Mouse (Mus musculus) olfactory bulb, adult 2 months (tissue): ENCODE results near the gene Erc1. TPM values are rescaled to one million over a fixed set of nuclear protein-coding genes. Genes with fewer than 3 reads are reported as not detected.
"Not testable (repeated sequence)": the region's sequence is repeated elsewhere in the genome, so short reads cannot be mapped to it uniquely, and the experiment has no call there.

ENCODE experiments used
- H3K27ac ChIP-seq: fragments of 200-500 bp; 2 replicates; pipeline ENCODE4 v1.5.1; 2012; ENCODE audit warnings: low read depth, low read length; ENCODE audit not compliant: insufficient read depth
- H3K4me1 ChIP-seq: fragments of 200-500 bp; 2 replicates; pipeline ENCODE4 v1.6.1; 2012; ENCODE audit warnings: low read length; ENCODE audit not compliant: control insufficient read depth, insufficient read depth
- H3K4me3 ChIP-seq: fragments of 200-500 bp; 2 replicates; pipeline ENCODE4 v1.5.1; 2012; ENCODE audit warnings: mild to moderate bottlenecking, low read depth, low read length, moderate library complexity; ENCODE audit not compliant: insufficient read depth
- CTCF ChIP-seq: fragments of 200-500 bp; IDR thresholded peaks from 2 replicates; pipeline ENCODE4 v1.5.1; 2012; ENCODE audit warnings: low read depth, mild to moderate bottlenecking, low read length, moderate library complexity; ENCODE audit not compliant: insufficient read depth
- POLR2A ChIP-seq: fragments of 200-500 bp; IDR thresholded peaks from 2 replicates; pipeline ENCODE4 v1.6.1; 2012; ENCODE audit warnings: mild to moderate bottlenecking, low read depth, low read length, moderate library complexity; ENCODE audit not compliant: insufficient read depth
- WGBS: fragments of 180-500 bp; shearing (Covaris S2); methylation state at CpG from one replicate; pipeline ENCODE4 v1.1.7; 2018; 5-methylcytosine and 5-hydroxymethylcytosine counted together
- polyA plus RNA-seq: library from polyadenylated mRNA; stranded (reverse); fragments of >200 nt; gene quantifications from 2 replicates; pipeline ENCODE4 v1.2.4, GENCODE M21; 2012; ENCODE audit warnings: low replicate concordance; ENCODE audit not compliant: missing spikeins, insufficient read depth, insufficient read length

Gene Erc1
- polyA plus RNA-seq, 1 experiment: not detected

DNA sequence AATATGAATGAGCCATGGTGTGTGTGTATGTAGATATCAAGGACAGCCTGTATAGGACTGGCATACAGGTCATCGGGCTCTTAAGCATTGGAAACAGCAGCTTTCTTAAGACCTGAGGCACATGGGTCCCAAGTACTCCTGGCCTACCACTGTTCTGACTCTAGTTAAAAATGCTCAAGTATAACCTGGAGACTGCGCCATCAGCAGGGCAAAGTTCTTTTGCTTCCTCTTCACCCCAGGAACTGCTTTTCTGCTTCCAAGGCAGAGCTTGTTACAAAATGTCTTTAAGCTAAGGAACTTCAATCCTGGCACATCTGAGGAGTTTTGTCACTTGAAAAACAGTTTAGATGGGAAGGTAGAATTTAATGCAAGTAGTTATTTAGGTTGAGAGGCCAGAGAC lies 189.5 kb downstream of the Erc1 start:
- no peak overlapping the region for H3K27ac ChIP-seq
- H3K4me3 ChIP-seq: no peak overlapping the region
- no peaks in the 10 kb centered on the region for H3K4me1 ChIP-seq
- 100% methylated on average over 2 of the region's 2 CpGs for WGBS
- TF ChIP-seq CTCF: no peak
- no peak for TF ChIP-seq POLR2A

- 84% methylated on average over 7 of the region's 7 CpGs for WGBS
- Histone ChIP-seq H3K4me3 (no peak overlapping the region), H3K4me1 (no peaks in the 10 kb centered on the region), H3K27ac (no peak overlapping the region)
- no peak for TF ChIP-seq CTCF
- no peak for TF ChIP-seq POLR2A
Measured at GRCm38 (mm10) chr6:119657418-119658178, 190.4 kb downstream of the Erc1 start.

GRCm38 (mm10) chr6:119654777-119655176 lies 193.2 kb downstream of the Erc1 start:
- 98% methylated on average over 2 of the region's 2 CpGs for WGBS

DNA sequence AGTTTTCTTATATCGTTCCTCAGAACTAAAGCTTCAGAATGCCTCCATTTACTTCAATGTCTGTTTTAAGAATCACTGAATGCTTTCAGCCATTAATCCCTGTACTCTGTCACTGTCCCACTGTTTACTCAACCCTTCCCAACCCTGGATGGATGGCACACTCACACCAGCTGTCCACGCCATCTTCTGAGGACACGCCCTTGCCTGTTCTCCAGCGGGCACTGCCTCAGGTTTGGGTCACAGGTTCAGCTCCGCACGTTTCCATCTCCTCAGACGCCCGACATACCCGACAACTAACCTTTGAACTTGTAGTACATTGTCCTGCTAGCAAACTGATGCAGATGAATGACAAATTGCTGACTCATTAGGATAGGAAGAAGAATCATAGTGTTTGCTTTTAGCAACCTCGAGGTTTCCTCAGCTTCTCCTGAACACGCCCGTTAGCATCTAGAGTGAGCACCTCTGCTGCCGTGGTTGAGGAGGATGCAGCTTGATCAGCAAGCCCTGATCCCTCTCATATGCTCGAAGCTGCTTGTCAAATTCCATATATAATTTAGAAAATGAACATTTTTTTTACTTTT lies 204.0 kb downstream of the Erc1 start:
- Histone ChIP-seq H3K4me1 (no peaks in the 10 kb centered on the region), H3K27ac (no peak overlapping the region), H3K4me3 (no peak overlapping the region)
- WGBS: 92% methylated on average over 14 of the region's 14 CpGs
- no peak for TF ChIP-seq CTCF
- no peak for TF ChIP-seq POLR2A

More at GRCm38 (mm10) chr6:119654777-119655176, 193.2 kb downstream of the Erc1 start:
- not testable (repeated sequence) for H3K4me3 ChIP-seq, H3K4me1 ChIP-seq, H3K27ac ChIP-seq

DNA sequence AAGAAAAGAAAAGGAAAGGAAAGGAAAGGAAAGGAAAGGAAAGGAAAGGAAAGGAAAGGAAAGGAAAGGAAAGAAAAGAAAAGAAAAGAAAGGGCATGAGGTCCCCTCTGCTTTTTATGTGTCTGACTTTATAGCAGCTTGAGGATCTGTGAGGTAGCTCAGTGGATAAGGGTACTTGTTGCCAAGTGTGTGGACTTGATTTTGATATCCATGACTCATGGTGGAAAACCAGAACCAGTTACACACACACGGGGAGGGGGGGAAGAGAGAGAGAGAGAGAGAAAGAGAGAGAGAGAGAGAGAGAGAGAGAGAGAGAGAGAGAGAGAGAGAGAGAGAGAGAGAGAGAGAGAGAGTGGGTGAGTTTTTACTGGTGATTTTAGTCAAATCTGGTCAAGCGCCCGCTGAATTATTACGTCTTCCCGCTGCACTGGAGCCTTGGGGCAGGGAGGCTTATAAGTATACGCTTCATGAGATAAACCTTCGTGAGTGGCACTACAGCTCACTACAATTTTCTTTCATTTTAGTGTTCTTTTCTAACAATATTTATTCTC lies 204.7 kb downstream of the Erc1 start:
- no peak overlapping the region for H3K4me3 ChIP-seq
- no peaks in the 10 kb centered on the region for H3K4me1 ChIP-seq
- TF ChIP-seq POLR2A (no peak), CTCF (no peak)
- H3K27ac ChIP-seq: no peak overlapping the region
- WGBS: 97% methylated on average over 7 of the region's 7 CpGs

- no peak overlapping the region for H3K4me3 ChIP-seq
- H3K4me1 ChIP-seq: no peaks in the 10 kb centered on the region
- no peak overlapping the region for H3K27ac ChIP-seq
- WGBS: 83% methylated on average over 2 of the region's 2 CpGs
- TF ChIP-seq CTCF (no peak), POLR2A (no peak)
Measured at GRCm38 (mm10) chr6:119642718-119643117, 205.2 kb downstream of the Erc1 start.

- 77% methylated on average over 2 of the region's 2 CpGs for WGBS
- TF ChIP-seq POLR2A (no peak), CTCF (no peak)
- no peak overlapping the region for H3K27ac ChIP-seq
- no peaks in the 10 kb centered on the region for H3K4me1 ChIP-seq
- H3K4me3 ChIP-seq: no peak overlapping the region
Measured at GRCm38 (mm10) chr6:119635629-119636028, 212.3 kb downstream of the Erc1 start.

DNA sequence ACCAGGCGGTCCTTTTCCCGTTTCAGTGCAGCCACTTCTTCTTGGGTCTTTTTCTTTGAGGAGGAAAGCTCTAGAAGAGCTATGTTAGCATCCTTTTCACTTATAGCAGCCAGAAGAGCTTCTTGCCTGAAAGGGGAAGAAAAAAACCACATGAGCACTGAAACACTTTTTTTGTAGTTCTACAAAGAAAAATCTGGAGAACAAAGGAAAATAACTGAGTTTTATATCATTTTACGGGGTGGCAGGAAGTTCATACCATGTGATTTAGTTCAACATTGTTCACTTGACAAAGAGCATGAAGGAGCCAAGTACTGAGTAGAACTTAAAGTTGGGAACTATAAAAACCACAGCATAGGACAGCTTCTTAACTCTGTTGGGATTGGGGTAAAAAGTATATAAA lies 217.3 kb downstream of the Erc1 start:
- Histone ChIP-seq H3K4me3 (no peak overlapping the region), H3K27ac (no peak overlapping the region), H3K4me1 (no peaks in the 10 kb centered on the region)
- TF ChIP-seq POLR2A: no peak
- TF ChIP-seq CTCF: no peak
- WGBS: 81% methylated on average over 3 of the region's 3 CpGs

GRCm38 (mm10) chr6:119601379-119601778 lies 246.6 kb downstream of the Erc1 start:
- WGBS: 89% methylated on average over 2 of the region's 2 CpGs
- Histone ChIP-seq H3K4me1 (no peaks in the 10 kb centered on the region), H3K27ac (no peak overlapping the region), H3K4me3 (no peak overlapping the region)
- TF ChIP-seq POLR2A (no peak), CTCF (no peak)

DNA sequence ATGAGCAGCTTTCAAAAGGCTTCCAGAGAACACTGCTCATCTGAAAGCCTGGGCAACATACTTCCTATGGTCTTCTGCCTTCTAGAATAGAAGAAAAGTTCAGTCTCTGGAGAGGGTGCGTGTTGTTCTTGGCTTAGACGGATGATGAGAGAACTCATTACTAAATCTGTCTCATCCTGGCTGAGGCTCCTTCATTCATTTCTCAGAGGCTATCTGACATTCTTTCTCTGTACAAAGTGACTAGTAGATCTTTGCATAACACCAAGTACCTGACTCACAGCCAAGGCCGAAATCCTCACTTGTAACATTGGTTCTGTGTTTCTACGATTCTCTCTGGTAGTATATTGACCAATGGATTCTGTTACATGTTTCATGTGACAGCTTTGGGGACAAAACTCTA lies 252.5 kb downstream of the Erc1 start:
- 90% methylated on average over 4 of the region's 4 CpGs for WGBS
- Histone ChIP-seq H3K4me1 (no peaks in the 10 kb centered on the region), H3K27ac (no peak overlapping the region), H3K4me3 (no peak overlapping the region)
- TF ChIP-seq POLR2A (no peak), CTCF (no peak)
